Mouse (Mus musculus): ENCODE measurements at regions not wholly inside any gene's neighbourhood (a gene's known extent, or its start where the extent isn't known, plus 50 kb on each side); places are given as distances from the start of the nearest gene placed in this dataset.
A peak's percentile ranks its signal among the peaks of the same experiment; 100 is the strongest.
"Not testable (repeated sequence)": the region's sequence is repeated elsewhere in the genome, so short reads cannot be mapped to it uniquely, and the experiment has no call there.

- DNase-seq, result no peak
Observed at GRCm38 (mm10) chr14:17057355-17057754, 238.4 kb upstream of the Rarb start.

- DNase-seq, result no peak
Observed at GRCm38 (mm10) chr14:17055741-17056140, 236.8 kb upstream of the Rarb start.

GRCm38 (mm10) chr14:17054381-17054780 lies 235.4 kb upstream of the Rarb start:
- DNase-seq, result no peak

GRCm38 (mm10) chr14:17046808-17047207 lies 227.9 kb upstream of the Rarb start:
- no peak for DNase-seq

- no peak for DNase-seq
Observed at GRCm38 (mm10) chr14:17045426-17046132, 226.6 kb upstream of the Rarb start.

- no peak for DNase-seq
Observed at GRCm38 (mm10) chr14:17020603-17021356, 201.8 kb upstream of the Rarb start.

- DNase-seq, result no peak
Observed at GRCm38 (mm10) chr14:17012931-17013330, 194.0 kb upstream of the Rarb start.

GRCm38 (mm10) chr14:17012200-17012599 lies 193.2 kb upstream of the Rarb start:
- DNase-seq, result no peak

- DNase-seq, result no peak
Observed at GRCm38 (mm10) chr14:17005194-17006018, 186.4 kb upstream of the Rarb start.

GRCm38 (mm10) chr14:17004714-17005113 lies 185.8 kb upstream of the Rarb start:
- DNase-seq, result no peak

- DNase-seq, result no peak
Observed at GRCm38 (mm10) chr14:16996716-16997115, 177.8 kb upstream of the Rarb start.

GRCm38 (mm10) chr14:16970911-16971310 lies 152.0 kb upstream of the Rarb start:
- not testable (repeated sequence) for DNase-seq

GRCm38 (mm10) chr14:16964717-16965391 lies 145.9 kb upstream of the Rarb start:
- no peak for DNase-seq

- DNase-seq, result no peak
Observed at GRCm38 (mm10) chr14:16962216-16962826, 143.4 kb upstream of the Rarb start.

- peak; percentile 73 to 81 for DNase-seq
Observed at GRCm38 (mm10) chr14:16957802-16958201, 138.8 kb upstream of the Rarb start.

GRCm38 (mm10) chr14:16954511-16955443 lies 135.8 kb upstream of the Rarb start:
- DNase-seq, result no peak

- no peak for DNase-seq
Observed at GRCm38 (mm10) chr14:16948736-16949135, 129.8 kb upstream of the Rarb start.

- DNase-seq, result peak; percentile 3 to 4
Observed at GRCm38 (mm10) chr14:16944441-16944840, 125.5 kb upstream of the Rarb start.

GRCm38 (mm10) chr14:16943531-16943930 lies 124.6 kb upstream of the Rarb start:
- peak; percentile 44 to 51 for DNase-seq

- peak; percentile 15 to 18 for DNase-seq
Observed at GRCm38 (mm10) chr14:16927136-16927535, 108.2 kb upstream of the Rarb start.

All from adrenal gland, postnatal 36 days (tissue).